In the genomic region with DNA sequence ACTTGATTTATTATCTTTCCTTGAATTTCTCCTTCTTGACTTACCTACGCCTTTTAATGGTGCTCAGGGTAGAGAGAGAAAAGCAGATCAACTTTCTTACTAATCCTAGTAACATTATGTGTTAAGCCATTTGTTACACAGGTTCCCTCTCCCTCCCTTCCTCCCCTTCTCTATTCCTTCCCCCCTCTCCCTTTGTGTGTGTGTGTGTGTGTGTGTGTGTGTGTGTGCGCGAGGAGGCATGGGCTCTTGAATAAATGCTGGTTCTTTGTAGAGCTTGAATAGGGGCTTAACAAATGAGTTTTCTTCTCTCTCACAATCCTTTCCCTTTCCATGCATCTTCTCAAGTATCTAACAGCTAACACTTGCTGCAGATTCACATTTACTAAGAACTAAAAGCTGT, we compare ENCODE assay signal across 28 mouse cellular contexts.
DNase-seq lines count a peak whose midpoint lies in the region; ATAC-seq and TF ChIP-seq lines count a peak whose summit lies in the region.
"Had no signal": no experiment of that assay in that cellular context is flagged by ENCODE, and none has a peak within 500 bp of the region (broad histone marks: within the 10 kb centered on the region; RNA-seq: fewer than 3 reads in every experiment).

No protein-coding gene starts in this region.

- no peaks in the 10 kb centered on the region for H3K27me3 ChIP-seq in forebrain, embryonic 12.5 days
- no peaks in the 10 kb centered on the region for H3K27me3 ChIP-seq in forebrain, embryonic 16.5 days (replicated peaks; ENCODE audit: control insufficient read depth, insufficient read depth, low read length)
- H3K27me3 ChIP-seq in heart, adult 2 months (ENCODE audit: control insufficient read depth, insufficient read depth, low read length) = no peaks in the 10 kb centered on the region
- H3K27me3 ChIP-seq in heart, embryonic 12.5 days (replicated peaks) = no peaks in the 10 kb centered on the region
- no peaks in the 10 kb centered on the region for H3K27me3 ChIP-seq in midbrain, embryonic 12.5 days
- H3K27me3 ChIP-seq in midbrain, postnatal 0 days (ENCODE audit: insufficient read depth, low read length) = no peaks in the 10 kb centered on the region
- H3K27me3 ChIP-seq: CH12.LX; embryonic facial prominence, embryonic 13.5 days; embryonic facial prominence, embryonic 15.5 days; forebrain, embryonic 13.5 days; forebrain, embryonic 15.5 days; Patski had no signal

- no peak overlapping the region for H3K27ac ChIP-seq in forebrain, embryonic 12.5 days
- H3K27ac ChIP-seq in forebrain, embryonic 16.5 days (ENCODE audit: low read length) = no peak overlapping the region
- peak overlapping the region; percentile 23; the same call in 1 of the 2 replicates for H3K27ac ChIP-seq in heart, adult 2 months
- H3K27ac ChIP-seq in heart, embryonic 12.5 days (ENCODE audit: poor library complexity, severe bottlenecking) = no peak overlapping the region
- H3K27ac ChIP-seq in midbrain, embryonic 12.5 days (replicated peaks) = no peak overlapping the region
- no peak overlapping the region for H3K27ac ChIP-seq in midbrain, postnatal 0 days (ENCODE audit: low read depth, low read length)
- H3K27ac ChIP-seq: embryonic facial prominence, embryonic 13.5 days; embryonic facial prominence, embryonic 15.5 days; forebrain, embryonic 10.5 days; forebrain, embryonic 13.5 days; forebrain, embryonic 15.5 days had no signal

- no peak for TF ChIP-seq POLR2A in heart, adult 2 months (IDR thresholded peaks at IDR 0.05; ENCODE audit: insufficient read depth, low read depth, low read length)

- no peaks in the 10 kb centered on the region for H3K36me3 ChIP-seq in forebrain, embryonic 12.5 days (replicated peaks)
- H3K36me3 ChIP-seq in forebrain, embryonic 16.5 days (ENCODE audit: control insufficient read depth, insufficient read depth) = no peaks in the 10 kb centered on the region
- H3K36me3 ChIP-seq in heart, adult 2 months (ENCODE audit: control insufficient read depth, insufficient read depth, low read length) = peaks cover 11% of the 10 kb centered on the region
- no peaks in the 10 kb centered on the region for H3K36me3 ChIP-seq in heart, embryonic 12.5 days
- no peaks in the 10 kb centered on the region for H3K36me3 ChIP-seq in midbrain, embryonic 12.5 days
- no peaks in the 10 kb centered on the region for H3K36me3 ChIP-seq in midbrain, postnatal 0 days (ENCODE audit: insufficient read depth, low read length)
- H3K36me3 ChIP-seq: embryonic facial prominence, embryonic 13.5 days; embryonic facial prominence, embryonic 15.5 days; forebrain, embryonic 10.5 days; forebrain, embryonic 15.5 days; G1E had no signal

- DNase-seq in heart, adult 2 months = no peak
- DNase-seq in midbrain, postnatal 0 days (ENCODE audit: low spot score) = no peak
- DNase-seq: adrenal gland, adult 8-10 months; adrenal gland, postnatal 14 days; adrenal gland, postnatal 36 days; B cell, adult 2 months; cerebellum, adult 11 months; cerebellum, adult 18-20 months; cerebellum, adult 8-10 months; cerebellum, adult 9-11 months; cerebellum, postnatal 14 days; cerebellum, postnatal 36 days; embryo, embryonic 11 days had no signal

- intact Hi-C loops in heart, adult 2 months (cut with DNase I) = loop anchor here (2.0 to 5.0 kb wide), 3 partner anchors 159 to 225 kb away; a partner anchor contains a TSS

- TF ChIP-seq CTCF in heart, adult 2 months (IDR thresholded peaks at IDR 0.05) = no peak
- TF ChIP-seq CTCF in midbrain, postnatal 0 days (IDR thresholded peaks at IDR 0.05) = no peak

- ATAC-seq in forebrain, embryonic 12.5 days (ENCODE audit: low FRiP score) = peak; percentile 49; the same call in 1 of the 2 replicates
- no peak for ATAC-seq in forebrain, embryonic 16.5 days
- ATAC-seq in heart, embryonic 12.5 days (ENCODE audit: insufficient number of reproducible peaks, low FRiP score) = no peak
- peak; percentile 47; the same call in 1 of the 2 replicates for ATAC-seq in midbrain, embryonic 12.5 days (ENCODE audit: low FRiP score, low read depth)
- ATAC-seq in midbrain, postnatal 0 days (ENCODE audit: low FRiP score) = no peak
- ATAC-seq: activated CD4-positive, CD25-positive, alpha-beta regulatory T cell, adult 4 months; CD4-positive, CD25-positive, alpha-beta regulatory T cell, adult 4 months; forebrain, embryonic 13.5 days; forebrain, embryonic 15.5 days; Patski had no signal

- no peaks in the 10 kb centered on the region for H3K4me1 ChIP-seq in forebrain, embryonic 12.5 days
- no peaks in the 10 kb centered on the region for H3K4me1 ChIP-seq in forebrain, embryonic 16.5 days (replicated peaks; ENCODE audit: control insufficient read depth, insufficient read depth, low read length)
- H3K4me1 ChIP-seq in heart, adult 2 months (ENCODE audit: control insufficient read depth, insufficient read depth, low read length) = peaks cover 3% of the 10 kb centered on the region
- H3K4me1 ChIP-seq in heart, embryonic 12.5 days (replicated peaks) = no peaks in the 10 kb centered on the region
- no peaks in the 10 kb centered on the region for H3K4me1 ChIP-seq in midbrain, embryonic 12.5 days
- no peaks in the 10 kb centered on the region for H3K4me1 ChIP-seq in midbrain, postnatal 0 days (ENCODE audit: insufficient read depth, low read length)
- H3K4me1 ChIP-seq: embryonic facial prominence, embryonic 13.5 days; embryonic facial prominence, embryonic 15.5 days; forebrain, embryonic 15.5 days had no signal

- H3K79me2 ChIP-seq in heart, adult 2 months (replicated peaks; ENCODE audit: control insufficient read depth, insufficient read depth, low read length) = no peaks in the 10 kb centered on the region

- H3K4me3 ChIP-seq in forebrain, embryonic 12.5 days (replicated peaks) = no peak overlapping the region
- H3K4me3 ChIP-seq in forebrain, embryonic 16.5 days (replicated peaks; ENCODE audit: low read length) = no peak overlapping the region
- H3K4me3 ChIP-seq in heart, adult 2 months = no peak overlapping the region
- H3K4me3 ChIP-seq in heart, embryonic 12.5 days = no peak overlapping the region
- no peak overlapping the region for H3K4me3 ChIP-seq in midbrain, embryonic 12.5 days
- H3K4me3 ChIP-seq in midbrain, postnatal 0 days (ENCODE audit: low read depth, low read length) = no peak overlapping the region
- H3K4me3 ChIP-seq: embryonic facial prominence, embryonic 13.5 days; embryonic facial prominence, embryonic 15.5 days; erythroblast, embryonic 14.5 days; forebrain, embryonic 10.5 days; forebrain, embryonic 13.5 days; forebrain, embryonic 15.5 days had no signal

- H3K4me2 ChIP-seq in forebrain, embryonic 12.5 days = no peak overlapping the region
- H3K4me2 ChIP-seq in forebrain, embryonic 16.5 days (ENCODE audit: low read length) = no peak overlapping the region
- H3K4me2 ChIP-seq in heart, embryonic 12.5 days = no peak overlapping the region
- no peak overlapping the region for H3K4me2 ChIP-seq in midbrain, embryonic 12.5 days (replicated peaks)
- H3K4me2 ChIP-seq in midbrain, postnatal 0 days (ENCODE audit: low read depth, low read length, poor library complexity, severe bottlenecking) = no peak overlapping the region
- H3K4me2 ChIP-seq: embryonic facial prominence, embryonic 13.5 days; embryonic facial prominence, embryonic 15.5 days; forebrain, embryonic 13.5 days; forebrain, embryonic 15.5 days had no signal

- WGBS in forebrain, embryonic 12.5 days = 37% methylated on average over 3 of the region's 3 CpGs
- WGBS in forebrain, embryonic 16.5 days = 30% methylated on average over 3 of the region's 3 CpGs
- WGBS in heart, adult 2 months = 95% methylated on average over 3 of the region's 3 CpGs
- 87% methylated on average over 3 of the region's 3 CpGs for WGBS in heart, embryonic 12.5 days
- 31% methylated on average over 3 of the region's 3 CpGs for WGBS in midbrain, embryonic 12.5 days
- 59% methylated on average over 3 of the region's 3 CpGs for WGBS in midbrain, postnatal 0 days

- no peaks in the 10 kb centered on the region for H3K9me3 ChIP-seq in forebrain, embryonic 12.5 days
- no peaks in the 10 kb centered on the region for H3K9me3 ChIP-seq in forebrain, embryonic 16.5 days (ENCODE audit: control insufficient read depth, low read length)
- no peaks in the 10 kb centered on the region for H3K9me3 ChIP-seq in heart, embryonic 12.5 days (replicated peaks)
- H3K9me3 ChIP-seq in midbrain, embryonic 12.5 days = no peaks in the 10 kb centered on the region
- no peaks in the 10 kb centered on the region for H3K9me3 ChIP-seq in midbrain, postnatal 0 days (ENCODE audit: low read length)
- H3K9me3 ChIP-seq: embryonic facial prominence, embryonic 13.5 days; embryonic facial prominence, embryonic 15.5 days; forebrain, embryonic 10.5 days; forebrain, embryonic 13.5 days; forebrain, embryonic 15.5 days had no signal

- no peak overlapping the region for H3K9ac ChIP-seq in forebrain, embryonic 12.5 days
- H3K9ac ChIP-seq in forebrain, embryonic 16.5 days (replicated peaks; ENCODE audit: low read depth, low read length) = no peak overlapping the region
- no peak overlapping the region for H3K9ac ChIP-seq in heart, adult 2 months (ENCODE audit: low read depth, low read length)
- H3K9ac ChIP-seq in heart, embryonic 12.5 days = no peak overlapping the region
- H3K9ac ChIP-seq in midbrain, embryonic 12.5 days (replicated peaks) = no peak overlapping the region
- no peak overlapping the region for H3K9ac ChIP-seq in midbrain, postnatal 0 days (replicated peaks; ENCODE audit: low read length, poor library complexity, severe bottlenecking)
- H3K9ac ChIP-seq: embryonic facial prominence, embryonic 13.5 days; embryonic facial prominence, embryonic 15.5 days; forebrain, embryonic 13.5 days; forebrain, embryonic 15.5 days had no signal

- TF ChIP-seq EP300 in heart, adult 2 months (IDR thresholded peaks at IDR 0.05; ENCODE audit: insufficient read depth, low read depth, low read length) = no peak

Comparison
In these comparisons a context has a peak if more than half of its experiments do, and no peak if none do; other contexts are left out.
1. ATAC-seq: peak in forebrain, embryonic 12.5 days (single experiment) and midbrain, embryonic 12.5 days (single experiment); none in forebrain, embryonic 16.5 days (single experiment), heart, embryonic 12.5 days (single experiment) and midbrain, postnatal 0 days (single experiment).